Mouse (Mus musculus) cerebellum, adult 2 months (tissue): Measurements from ENCODE around the gene Npy4r.

Experiments
- CTCF ChIP-seq: fragments of 200-500 bp; IDR thresholded peaks from 2 replicates; pipeline ENCODE4 v1.5.1; 2011; ENCODE audit warnings: low read depth, mild to moderate bottlenecking, control low read depth, low read length, moderate library complexity, borderline replicate concordance; ENCODE audit not compliant: insufficient read depth
- POLR2A ChIP-seq: fragments of 200-500 bp; IDR thresholded peaks from 2 replicates; pipeline ENCODE4 v1.6.1; 2011; ENCODE audit warnings: low read length, control low read depth, borderline replicate concordance; ENCODE audit not compliant: insufficient read depth

- TF ChIP-seq CTCF (no peak), POLR2A (no peak)
These were observed 31.4 kb downstream of the Npy4r start for GRCm38 (mm10) chr14:34120923-34121351.
